Mouse (Mus musculus) c-Kit-positive CD71-negative TER-119-negative erythroid progenitor cells, embryonic 14.5 days (primary cell): ENCODE measurements at regions not wholly inside any gene's neighbourhood (a gene's known extent, or its start where the extent isn't known, plus 50 kb on each side); places are given as distances from the start of the nearest gene placed in this dataset.

Experiments
- DNase-seq: peaks from one replicate; pipeline ENCODE4 v3.0.0-alpha.2; 2013; ENCODE audit warnings: low read depth

- DNase-seq = no peak
These were observed 56.5 kb downstream of the Kctd12 start for GRCm38 (mm10) chr14:102925769-102926443.

GRCm38 (mm10) chr14:102924674-102925073 is 57.8 kb downstream of the Kctd12 start:
- no peak for DNase-seq

DNA sequence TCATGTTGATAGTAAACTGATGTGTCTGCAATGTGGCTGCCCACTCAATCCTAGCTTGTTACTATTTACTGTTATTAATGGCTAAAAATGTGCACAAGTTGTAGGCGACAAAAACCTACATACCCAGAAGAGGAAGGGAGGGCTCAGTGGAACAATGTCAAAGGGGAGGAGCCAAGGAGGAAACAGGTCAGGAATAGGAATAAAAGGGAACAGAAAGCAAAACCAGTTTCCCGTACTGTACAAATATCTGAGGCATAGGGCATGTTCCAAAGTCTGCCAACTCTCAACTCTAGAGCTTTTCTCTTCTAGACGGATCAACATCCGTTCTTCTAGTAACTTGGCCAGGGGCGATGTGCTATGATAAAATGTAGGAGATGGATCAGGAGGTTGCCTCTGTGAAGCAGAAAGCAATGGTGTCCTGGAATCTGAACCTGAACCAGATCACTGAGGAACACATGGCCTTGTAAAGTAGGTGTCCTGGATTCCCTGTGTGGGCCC is 59.9 kb downstream of the Kctd12 start:
- peak; percentile 30 for DNase-seq

DNA sequence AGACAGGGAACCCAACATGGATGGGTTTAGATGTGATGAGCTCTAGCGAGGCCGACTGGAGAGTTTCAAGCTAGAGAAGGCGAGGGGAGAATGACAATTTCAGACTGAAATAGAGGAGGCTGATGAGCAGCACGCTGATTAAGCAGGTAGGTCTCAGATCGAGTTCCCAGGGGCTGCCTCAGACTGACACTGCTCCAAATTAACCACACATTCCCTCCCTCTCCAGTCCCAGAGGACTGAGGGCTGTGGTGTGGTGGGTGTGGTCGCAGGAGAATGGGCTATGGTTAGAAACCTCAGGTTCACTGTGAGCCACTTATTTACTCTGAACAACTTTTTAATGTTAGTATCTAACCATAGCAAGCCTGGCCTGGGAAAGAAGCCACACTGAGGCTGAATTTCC is 62.0 kb downstream of the Kctd12 start:
- no peak for DNase-seq

DNA sequence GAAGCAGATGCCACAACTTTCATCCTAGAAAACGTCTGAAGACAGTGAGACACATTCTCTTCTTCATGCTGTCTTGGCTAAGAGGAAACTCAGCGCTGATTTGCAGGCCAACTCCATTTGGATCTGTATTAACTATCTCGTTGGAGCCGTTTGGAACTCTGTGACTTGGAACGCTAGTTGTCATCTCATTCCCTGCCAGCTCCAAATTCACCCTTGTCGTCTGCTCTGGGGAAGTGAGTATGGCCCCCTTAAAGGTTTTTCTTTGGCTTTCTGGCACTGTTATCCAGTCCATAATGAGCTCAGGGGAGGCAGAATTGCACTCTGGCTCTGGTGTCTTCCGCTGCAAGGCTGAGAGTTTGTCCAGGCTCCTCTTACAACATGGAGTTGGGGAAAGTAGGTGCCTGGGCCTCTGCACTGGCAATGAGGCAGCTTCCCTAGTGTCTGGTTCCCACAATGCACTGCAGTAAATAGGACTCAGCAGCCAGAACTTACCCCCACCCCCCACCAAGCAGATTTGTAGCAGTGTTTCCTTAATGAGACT is 63.1 kb downstream of the Kctd12 start:
- DNase-seq = no peak

DNA sequence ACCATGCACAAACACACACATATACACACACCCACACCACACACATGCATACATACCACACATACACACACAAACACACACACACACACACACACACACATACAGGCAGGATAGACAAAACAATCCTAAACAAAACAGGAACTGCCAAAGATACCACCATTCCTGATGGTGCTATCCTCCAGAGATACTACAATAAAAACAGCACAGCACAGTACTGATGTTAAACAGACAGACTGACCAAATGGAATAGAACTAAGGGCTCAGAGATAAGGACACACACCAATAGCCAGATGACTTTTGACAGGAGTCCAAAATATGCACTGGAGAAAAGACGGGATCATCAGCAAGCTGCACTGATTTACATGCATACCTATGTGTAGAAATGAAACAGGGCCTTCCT is 64.5 kb downstream of the Kctd12 start:
- no peak for DNase-seq

DNA sequence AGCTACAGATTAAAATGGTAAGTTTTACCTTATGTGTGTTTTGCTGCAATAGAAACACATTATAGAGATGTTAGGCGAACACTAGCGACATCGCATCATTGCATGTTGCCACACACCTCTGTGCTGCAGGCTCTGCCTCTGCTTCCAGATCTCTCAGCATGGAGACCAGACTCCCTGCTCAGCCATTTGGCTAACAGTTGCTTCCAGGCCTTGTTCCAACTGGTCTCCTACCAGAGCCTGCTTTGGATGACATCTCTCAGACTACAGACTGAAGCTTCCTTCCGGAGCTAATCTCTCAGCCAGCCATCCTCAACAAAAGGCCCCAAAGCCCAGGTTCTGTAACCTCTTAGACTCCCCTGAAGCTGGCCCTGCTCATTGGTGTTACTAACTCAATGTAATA is 66.5 kb downstream of the Kctd12 start:
- no peak for DNase-seq

GRCm38 (mm10) chr14:102911582-102911981 is 70.9 kb downstream of the Kctd12 start:
- DNase-seq = no peak

GRCm38 (mm10) chr14:102908990-102909389 is 73.4 kb downstream of the Kctd12 start:
- no peak for DNase-seq

DNA sequence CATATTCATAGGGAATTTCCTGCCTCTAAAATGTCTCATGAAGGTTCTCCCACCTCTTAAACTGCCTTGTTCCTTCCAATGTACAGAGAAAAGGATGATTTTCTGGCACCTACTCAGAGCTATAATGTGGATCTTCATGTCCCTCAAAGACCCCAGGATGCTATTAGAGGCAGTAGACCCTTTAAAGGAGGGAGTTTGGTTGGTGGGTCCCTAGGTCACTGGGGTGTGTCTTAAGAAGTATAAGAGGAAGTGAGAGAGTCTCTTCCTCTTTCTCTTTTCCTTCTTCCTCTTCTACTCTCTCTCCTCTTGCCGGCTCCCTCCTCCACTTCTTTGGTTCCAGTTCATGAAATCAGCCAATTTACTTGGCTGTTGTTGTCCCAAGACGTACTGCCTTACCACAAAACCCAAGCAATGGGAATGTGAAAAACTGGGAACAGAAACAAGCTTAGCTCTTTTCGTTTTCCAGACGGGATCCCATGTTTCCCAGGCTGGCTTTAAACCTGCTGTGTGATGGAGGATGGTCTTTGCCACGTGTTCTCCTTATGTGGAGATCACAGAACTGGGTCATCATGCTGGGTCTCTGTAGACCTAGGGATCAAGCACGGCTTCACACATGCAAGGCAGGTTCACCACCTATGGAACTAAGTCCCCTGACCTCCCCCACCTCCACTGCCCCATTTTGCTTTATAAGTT is 74.9 kb downstream of the Kctd12 start:
- DNase-seq = no peak

DNA sequence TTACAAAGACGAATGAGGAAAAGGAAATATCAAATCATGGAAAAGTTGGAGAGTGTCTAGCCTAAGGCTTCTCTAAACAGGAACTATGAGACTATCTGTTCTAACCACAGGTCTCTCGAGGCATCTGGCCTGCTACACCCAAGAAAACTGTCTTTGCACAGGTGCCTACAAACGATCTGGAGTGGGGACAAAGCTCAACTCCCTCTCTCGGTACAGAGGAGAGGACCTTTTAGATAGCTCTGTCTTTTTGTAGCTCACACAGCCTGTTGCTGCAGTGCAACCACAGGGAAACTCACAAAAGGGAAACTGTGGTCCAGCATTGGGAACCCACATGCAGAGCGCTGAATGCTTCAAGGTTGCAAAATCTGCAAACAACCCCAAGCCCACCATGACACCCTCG is 75.6 kb downstream of the Kctd12 start:
- DNase-seq = peak; percentile 52

- no peak for DNase-seq
These were observed 76.2 kb downstream of the Kctd12 start for GRCm38 (mm10) chr14:102906286-102906685.

DNA sequence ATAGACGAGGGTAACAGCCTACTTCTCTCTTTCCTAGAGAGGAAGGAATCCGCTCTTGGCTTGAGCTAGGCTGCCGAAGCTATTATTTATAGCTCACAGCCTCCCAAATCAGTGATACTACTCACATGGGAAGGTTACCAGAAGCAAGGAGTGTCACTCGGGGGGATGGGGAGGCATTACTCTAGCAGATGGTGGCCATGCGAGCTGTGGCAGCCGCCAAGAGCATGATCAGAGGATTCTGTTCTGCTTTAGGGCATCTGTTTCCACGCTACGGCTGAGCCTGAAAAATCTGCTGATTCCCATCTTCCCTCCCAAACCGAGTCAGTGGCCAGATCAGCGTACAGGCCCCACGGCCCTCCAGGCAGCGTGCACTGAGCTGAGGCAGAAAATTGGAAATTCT is 79.5 kb downstream of the Kctd12 start:
- DNase-seq = no peak

DNA sequence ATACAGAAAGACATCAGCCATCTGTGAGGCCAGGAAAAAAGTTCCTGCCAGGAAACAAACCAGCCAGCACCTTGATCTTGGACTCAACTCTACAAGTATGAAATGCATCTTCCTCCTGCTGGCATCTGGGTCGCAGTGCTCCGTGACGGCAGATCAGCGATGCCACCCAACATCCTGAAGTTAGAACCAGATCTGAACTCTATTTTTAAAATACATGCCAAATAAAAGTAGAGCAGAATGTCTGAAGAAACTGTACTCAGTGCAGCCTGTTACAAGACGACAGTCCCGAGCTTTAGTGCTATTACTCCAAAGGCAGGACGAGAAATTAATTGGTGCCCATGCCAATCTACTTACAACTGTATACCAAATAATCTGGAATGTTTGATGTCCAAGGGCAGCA is 80.2 kb downstream of the Kctd12 start:
- no peak for DNase-seq

- DNase-seq = no peak
These were observed 84.0 kb downstream of the Kctd12 start for GRCm38 (mm10) chr14:102898445-102898844.

- DNase-seq = no peak
These were observed 85.4 kb downstream of the Kctd12 start for GRCm38 (mm10) chr14:102897039-102897438.

GRCm38 (mm10) chr14:102896527-102896926 is 85.9 kb downstream of the Kctd12 start:
- no peak for DNase-seq

DNA sequence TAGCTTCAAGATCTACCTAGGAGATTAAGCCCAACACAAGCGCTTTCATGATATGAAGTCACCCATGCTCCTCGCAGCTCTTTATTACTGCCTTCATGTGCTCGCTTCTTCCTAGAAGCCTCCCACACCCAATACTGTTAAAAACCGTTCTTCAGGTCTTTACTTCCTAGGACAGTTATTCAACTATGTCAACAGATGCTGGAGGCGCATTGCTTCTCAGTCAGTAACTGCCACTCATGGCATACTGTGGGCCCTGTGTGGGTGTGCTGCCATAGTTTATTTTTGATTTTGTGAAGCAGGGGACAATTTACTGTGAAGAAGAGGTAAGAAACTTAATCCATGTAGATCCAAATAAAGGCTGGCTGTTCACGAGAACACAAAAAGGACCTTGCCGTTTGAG is 89.2 kb downstream of the Kctd12 start:
- DNase-seq = no peak

GRCm38 (mm10) chr14:102891552-102891951 is 90.9 kb downstream of the Kctd12 start:
- no peak for DNase-seq

- no peak for DNase-seq
These were observed 97.2 kb downstream of the Kctd12 start for GRCm38 (mm10) chr14:102885240-102885598.

- DNase-seq = no peak
These were observed 97.7 kb downstream of the Kctd12 start for GRCm38 (mm10) chr14:102884539-102885239.

- DNase-seq = no peak
These were observed 98.9 kb downstream of the Kctd12 start for GRCm38 (mm10) chr14:102883344-102884122.
